Mouse (Mus musculus) embryonic stem cell, embryonic (primary cell): Measurements from ENCODE around the gene Kalrn.

Source experiments
- CTCF ChIA-PET, 4 experiments: fragments of 300-600 bp in 2 of 4; fragments of 350-600 bp in 2 of 4; sonication (Branson Sonifier 250); formaldehyde crosslinking; loops; one replicate each; lab custom pipeline; 2022; ENCODE audit warnings: inconsistent platforms in 2 of 4; lab: Charles Lee
- POLR2A ChIA-PET, 4 experiments: fragments of 300-600 bp in 2 of 4; fragments of 350-600 bp in 2 of 4; sonication (Branson Sonifier 250); formaldehyde crosslinking; loops; one replicate each; lab custom pipeline; 2022; ENCODE audit warnings: antibody characterized with exemption in 4 of 4, inconsistent platforms in 1 of 4; lab: Charles Lee

Kalrn gene

DNA sequence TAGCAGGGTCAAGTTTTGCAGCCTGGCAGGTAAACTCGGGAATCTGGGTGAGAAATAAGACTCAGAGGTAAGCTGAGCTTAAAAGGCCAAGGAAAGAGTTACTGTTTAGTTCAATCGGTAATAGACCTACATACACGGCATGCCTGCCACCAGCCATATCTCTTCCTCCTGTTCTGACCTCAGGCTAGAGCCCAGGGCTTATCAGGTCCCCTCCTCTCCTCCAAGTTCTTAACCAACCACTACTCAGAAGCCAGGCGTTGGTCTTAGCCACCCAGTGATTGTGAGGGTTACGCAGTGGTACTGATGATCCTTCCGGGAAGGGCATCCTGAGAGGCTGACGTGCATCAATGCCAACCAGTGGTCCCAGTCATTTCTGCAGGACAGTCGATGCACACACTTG is 649.6 kb downstream of the Kalrn start:
- ChIA-PET POLR2A (no interaction called here), CTCF (interaction anchor here in 1 of 4 experiments (0.7 kb wide), 1 partner anchor 103 kb away, joined by 9 read pairs; no protein-coding TSS in a partner anchor)

DNA sequence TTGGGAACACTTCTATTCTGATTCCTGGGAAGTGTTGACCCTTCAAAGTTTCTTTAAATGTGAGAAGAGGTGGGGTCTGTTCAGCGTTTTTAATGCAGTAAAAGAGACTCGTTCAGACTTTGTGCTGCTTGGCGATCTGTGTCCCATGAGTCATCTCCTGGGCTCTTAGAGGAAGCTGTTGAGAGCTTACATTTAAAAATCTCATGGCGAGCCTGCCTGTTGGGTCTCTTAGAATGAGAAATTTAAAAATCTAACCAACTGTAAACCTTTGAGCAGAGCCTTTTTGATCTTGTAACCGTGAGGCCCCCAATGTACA is 650.4 kb downstream of the Kalrn start:
- ChIA-PET POLR2A (interaction anchor here in 2 of 4 experiments (0.9 to 1.4 kb wide), 3 partner anchors 11 to 93 kb away, joined by 3 to 4 read pairs (median 3); no protein-coding TSS in a partner anchor), CTCF (interaction anchor here in 1 of 4 experiments (0.5 kb wide), 1 partner anchor 102 kb away, joined by 3 read pairs; no protein-coding TSS in a partner anchor)

DNA sequence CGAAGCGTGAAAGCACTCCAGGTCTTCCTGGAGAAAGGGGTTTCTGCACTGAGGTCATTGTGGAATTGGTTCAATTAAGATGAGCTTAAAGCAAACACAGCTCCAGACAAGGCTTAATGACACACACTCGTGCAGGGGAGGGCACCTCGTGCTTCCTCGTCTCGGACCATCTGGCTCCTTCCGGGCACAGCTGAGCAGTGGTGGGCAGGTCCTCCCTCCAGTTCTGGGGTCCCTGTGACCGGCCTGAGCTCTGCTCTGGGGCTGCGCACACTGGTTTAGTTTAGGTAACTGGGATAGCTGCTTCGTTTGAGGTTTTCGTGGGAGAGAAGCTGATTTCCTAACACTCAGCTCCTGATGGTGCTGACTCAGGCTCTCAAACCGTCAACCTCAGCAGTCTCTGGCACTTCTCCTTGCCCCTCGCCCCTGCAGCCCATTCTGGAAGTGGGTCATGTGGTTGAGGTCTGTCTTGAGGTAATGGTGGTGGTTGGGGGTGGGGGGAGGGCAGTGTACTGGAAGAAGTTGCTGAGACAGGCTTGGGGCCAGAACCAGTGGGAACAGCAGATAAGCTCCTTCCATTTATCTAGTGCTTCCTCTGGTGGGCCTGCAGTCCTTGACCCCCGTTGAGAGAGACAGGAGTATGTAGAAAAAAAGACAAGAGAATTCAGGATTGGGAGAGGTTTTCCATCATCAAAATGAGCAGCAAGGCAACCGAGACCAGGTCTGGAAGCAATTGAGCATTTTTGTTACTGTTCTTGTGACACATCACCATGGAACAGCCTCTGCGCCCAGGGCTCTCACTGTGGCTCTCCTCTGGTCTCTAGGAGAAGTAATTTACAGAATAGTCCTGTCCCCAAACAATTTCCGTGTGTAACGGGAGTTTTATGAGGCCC is 651.0 kb downstream of the Kalrn start:
- ChIA-PET CTCF (interaction anchor here in 3 of 4 experiments (0.6 to 1.3 kb wide), 3 partner anchors 33 to 102 kb away, joined by 3 to 4 read pairs (median 3); no protein-coding TSS in a partner anchor), POLR2A (interaction anchor here in 2 of 4 experiments (0.6 to 1.6 kb wide), 8 partner anchors 11 to 112 kb away, joined by 3 to 5 read pairs (median 3); no protein-coding TSS in a partner anchor)

DNA sequence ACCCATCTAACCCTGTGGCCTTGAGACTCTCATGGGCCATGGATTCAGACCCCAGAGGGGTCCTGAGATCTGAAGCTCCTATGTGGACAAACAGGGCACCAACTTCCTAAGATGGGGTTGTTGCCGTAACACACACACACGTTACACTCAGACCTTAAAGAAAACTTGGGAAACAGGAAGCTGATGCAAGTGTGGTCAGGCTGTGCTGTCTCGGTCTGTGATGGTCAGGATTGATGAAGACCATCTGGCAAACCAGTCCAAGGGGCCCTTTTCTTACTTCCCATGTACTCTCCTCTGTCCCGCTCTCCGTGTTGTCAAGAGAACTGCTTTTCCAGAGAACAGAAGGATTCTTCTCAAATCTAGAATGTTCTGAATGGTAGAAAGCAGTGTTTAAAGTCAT is 651.8 kb downstream of the Kalrn start:
- ChIA-PET CTCF (interaction anchor here in 2 of 4 experiments (0.9 to 1.3 kb wide), 2 partner anchors 67 to 101 kb away, joined by 3 to 4 read pairs; no protein-coding TSS in a partner anchor), POLR2A (interaction anchor here in 3 of 4 experiments (0.5 to 1.6 kb wide), 6 partner anchors 16 to 152 kb away, joined by 3 to 9 read pairs (median 5); no protein-coding TSS in a partner anchor)
